Mouse (Mus musculus): ENCODE measurements at regions not wholly inside any gene's neighbourhood (a gene's known extent, or its start where the extent isn't known, plus 50 kb on each side); places are given as distances from the start of the nearest gene placed in this dataset.

DNA sequence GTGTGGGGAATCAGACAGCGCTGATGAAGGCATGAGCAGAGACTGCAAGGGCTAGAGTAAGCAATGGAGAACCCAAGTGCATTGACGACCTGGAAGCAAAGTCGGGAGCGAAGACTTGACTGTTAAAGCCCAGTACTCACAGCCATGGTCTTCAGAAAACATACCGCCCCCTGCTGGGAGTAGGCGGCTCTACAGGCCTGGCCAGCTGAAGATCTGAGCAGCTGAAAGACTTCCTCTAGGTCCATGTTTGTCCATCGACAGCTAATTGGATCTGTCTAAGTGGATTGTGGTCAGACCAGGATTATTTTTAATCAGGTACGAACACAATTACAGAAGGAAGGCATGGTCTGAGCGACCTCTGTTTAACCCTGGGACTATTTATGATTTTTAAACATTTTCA lies 230.0 kb downstream of the Slc30a10 start:
- Histone ChIP-seq H3K4me1 (replicated peaks; ENCODE audit: low read depth, low read length) (no peaks in the 10 kb centered on the region), H3K4me3 (replicated peaks; ENCODE audit: low read length) (no peak overlapping the region)
- TF ChIP-seq CTCF (conservative IDR thresholded peaks at IDR 0.05; ENCODE audit: low read length) (peak; percentile 76), NANOG (IDR thresholded peaks at IDR 0.05; ENCODE audit: borderline replicate concordance, low read length) (no peak), POU5F1 (IDR thresholded peaks at IDR 0.05; ENCODE audit: borderline replicate concordance, low read length) (no peak)

DNA sequence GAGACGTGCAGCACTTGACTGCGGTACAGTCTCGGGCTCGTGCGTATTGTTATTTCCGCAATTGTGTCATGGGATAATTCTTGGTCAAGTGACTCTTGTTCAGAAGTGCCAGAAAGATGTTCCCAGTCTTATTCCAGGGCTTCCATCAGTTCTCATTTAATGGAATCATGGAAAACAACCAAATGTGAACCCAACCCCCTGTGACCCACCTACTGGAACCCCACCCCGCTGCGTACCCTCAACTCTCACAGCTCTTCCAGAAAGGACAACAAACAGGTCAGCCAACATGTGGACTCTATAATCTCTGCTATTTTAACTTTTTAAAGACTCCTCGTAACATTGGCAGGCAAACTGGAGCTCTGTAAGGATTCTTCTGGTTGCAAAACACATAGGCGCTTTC lies 233.9 kb downstream of the Slc30a10 start:
- Histone ChIP-seq H3K36me3 (ENCODE audit: insufficient read depth, low read length) (no peaks in the 10 kb centered on the region), H3K27me3 (ENCODE audit: insufficient read depth, low read length) (no peaks in the 10 kb centered on the region), H3K9me3 (ENCODE audit: low read length) (peaks cover 16% of the 10 kb centered on the region; the same call in 1 of the 2 replicates), H3K4me3 (replicated peaks; ENCODE audit: low read length) (no peak overlapping the region), H3K4me1 (replicated peaks; ENCODE audit: low read depth, low read length) (no peaks in the 10 kb centered on the region)
- TF ChIP-seq NANOG (IDR thresholded peaks at IDR 0.05; ENCODE audit: borderline replicate concordance, low read length) (no peak), CTCF (conservative IDR thresholded peaks at IDR 0.05; ENCODE audit: low read length) (no peak), POU5F1 (IDR thresholded peaks at IDR 0.05; ENCODE audit: borderline replicate concordance, low read length) (no peak)

More for the DNA sequence above, 230.0 kb downstream of the Slc30a10 start:
- Histone ChIP-seq H3K36me3 (ENCODE audit: insufficient read depth, low read length) (no peaks in the 10 kb centered on the region), H3K27me3 (ENCODE audit: insufficient read depth, low read length) (no peaks in the 10 kb centered on the region), H3K9me3 (ENCODE audit: low read length) (no peaks in the 10 kb centered on the region)

DNA sequence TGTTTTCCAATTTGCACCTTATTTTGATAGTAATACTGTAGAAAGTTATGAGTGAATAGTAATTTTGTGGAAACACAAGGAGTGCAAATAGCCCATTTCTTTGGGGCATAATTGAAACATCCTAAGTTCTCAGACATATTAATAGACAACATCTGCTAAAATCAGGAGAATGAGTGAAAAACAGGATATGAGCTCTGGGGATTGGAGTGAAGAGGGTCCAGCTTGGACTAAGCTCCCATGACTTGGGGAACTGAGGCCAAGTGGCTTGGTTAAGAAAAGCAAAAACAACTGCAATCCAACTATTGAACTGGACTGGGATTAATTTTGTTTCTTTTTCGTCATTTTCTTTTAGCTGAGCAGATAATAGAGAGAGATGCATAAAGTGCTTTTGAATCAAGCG lies 240.7 kb downstream of the Slc30a10 start:
- H3K36me3 ChIP-seq (ENCODE audit: insufficient read depth, low read length), result no peaks in the 10 kb centered on the region
- no peak overlapping the region for H3K4me3 ChIP-seq (replicated peaks; ENCODE audit: low read length)

DNA sequence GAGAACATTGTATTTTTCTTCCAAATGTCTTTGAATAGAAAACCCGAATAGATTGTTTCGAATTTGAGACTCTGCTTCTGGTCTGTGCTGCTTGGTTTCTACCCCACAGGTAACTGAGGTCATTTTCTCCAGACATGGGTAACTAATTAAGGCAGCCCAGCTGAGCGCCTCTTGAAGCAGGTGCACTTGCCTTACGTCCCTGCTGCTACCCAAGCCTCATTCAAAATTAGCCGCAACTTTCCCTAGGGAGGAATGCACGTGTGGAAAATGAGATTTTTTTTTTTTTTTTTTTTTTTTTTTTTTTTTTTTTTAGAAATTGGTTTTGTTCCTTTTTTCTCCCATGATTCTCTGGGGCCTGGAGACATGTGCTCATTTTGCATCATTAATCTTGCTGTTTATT lies 245.1 kb downstream of the Slc30a10 start:
- Histone ChIP-seq H3K4me1 (replicated peaks; ENCODE audit: low read depth, low read length) (no peaks in the 10 kb centered on the region), H3K4me3 (replicated peaks; ENCODE audit: low read length) (no peak overlapping the region), H3K9me3 (ENCODE audit: low read length) (no peaks in the 10 kb centered on the region), H3K36me3 (ENCODE audit: insufficient read depth, low read length) (no peaks in the 10 kb centered on the region), H3K27me3 (ENCODE audit: insufficient read depth, low read length) (no peaks in the 10 kb centered on the region)
- TF ChIP-seq CTCF (conservative IDR thresholded peaks at IDR 0.05; ENCODE audit: low read length) (no peak), NANOG (IDR thresholded peaks at IDR 0.05; ENCODE audit: borderline replicate concordance, low read length) (no peak), POU5F1 (IDR thresholded peaks at IDR 0.05; ENCODE audit: borderline replicate concordance, low read length) (no peak)

More for the DNA sequence above, 240.7 kb downstream of the Slc30a10 start:
- H3K9me3 ChIP-seq (ENCODE audit: low read length), result peaks cover 17% of the 10 kb centered on the region; the same call in 1 of the 2 replicates
- H3K4me1 ChIP-seq (replicated peaks; ENCODE audit: low read depth, low read length), result no peaks in the 10 kb centered on the region
- TF ChIP-seq CTCF (conservative IDR thresholded peaks at IDR 0.05; ENCODE audit: low read length), result no peak
- no peak for TF ChIP-seq POU5F1 (IDR thresholded peaks at IDR 0.05; ENCODE audit: borderline replicate concordance, low read length)
- no peak for TF ChIP-seq NANOG (IDR thresholded peaks at IDR 0.05; ENCODE audit: borderline replicate concordance, low read length)
- H3K27me3 ChIP-seq (ENCODE audit: insufficient read depth, low read length), result no peaks in the 10 kb centered on the region

DNA sequence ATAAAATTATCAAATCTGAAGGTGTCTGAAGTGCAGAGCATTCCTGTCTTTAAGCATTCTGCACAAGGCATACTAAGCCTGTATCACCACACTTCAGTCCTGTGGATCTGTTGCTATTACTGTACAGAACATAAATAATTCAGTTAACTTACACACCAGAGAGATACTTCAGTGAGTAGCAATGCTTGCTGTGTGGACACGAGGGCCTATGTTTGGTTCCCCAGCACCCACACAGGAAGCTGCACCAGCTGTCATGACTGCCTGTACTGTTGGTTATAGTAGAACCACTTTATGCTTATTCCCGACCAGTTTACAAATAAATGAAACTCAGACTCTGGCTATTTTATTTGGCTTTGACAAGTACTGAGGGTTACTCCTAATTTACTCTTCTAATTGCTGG lies 271.7 kb downstream of the Slc30a10 start:
- Histone ChIP-seq H3K36me3 (ENCODE audit: insufficient read depth, low read length) (no peaks in the 10 kb centered on the region), H3K9me3 (ENCODE audit: low read length) (no peaks in the 10 kb centered on the region)

DNA sequence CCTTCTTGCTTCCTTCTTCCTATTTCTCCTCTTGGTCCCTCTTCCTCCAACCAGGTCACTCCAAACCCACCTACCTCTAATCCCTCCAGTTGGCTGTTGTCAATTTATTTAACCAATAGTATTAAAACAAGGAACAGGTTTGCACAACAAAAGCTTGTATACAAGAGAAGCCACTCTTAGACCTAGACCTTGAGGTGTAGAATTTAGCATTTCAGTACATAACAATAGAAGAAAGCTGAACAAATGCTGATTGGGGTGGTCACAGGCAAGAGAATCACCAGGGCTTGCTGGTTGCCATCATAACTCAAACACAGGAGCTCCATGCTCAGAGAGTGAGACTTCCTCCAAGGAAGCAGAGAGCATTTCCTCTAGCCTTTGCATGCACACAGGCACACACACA lies 272.2 kb downstream of the Slc30a10 start:
- no peak for TF ChIP-seq CTCF (conservative IDR thresholded peaks at IDR 0.05; ENCODE audit: low read length)
- TF ChIP-seq POU5F1 (IDR thresholded peaks at IDR 0.05; ENCODE audit: borderline replicate concordance, low read length), result no peak
- TF ChIP-seq NANOG (IDR thresholded peaks at IDR 0.05; ENCODE audit: borderline replicate concordance, low read length), result no peak
- no peaks in the 10 kb centered on the region for H3K36me3 ChIP-seq (ENCODE audit: insufficient read depth, low read length)
- H3K4me3 ChIP-seq (replicated peaks; ENCODE audit: low read length), result no peak overlapping the region
- no peaks in the 10 kb centered on the region for H3K4me1 ChIP-seq (replicated peaks; ENCODE audit: low read depth, low read length)
- H3K27me3 ChIP-seq (ENCODE audit: insufficient read depth, low read length), result no peaks in the 10 kb centered on the region
- H3K9me3 ChIP-seq (ENCODE audit: low read length), result no peaks in the 10 kb centered on the region

More for the DNA sequence above, 271.7 kb downstream of the Slc30a10 start:
- H3K4me3 ChIP-seq (replicated peaks; ENCODE audit: low read length), result no peak overlapping the region
- H3K4me1 ChIP-seq (replicated peaks; ENCODE audit: low read depth, low read length), result no peaks in the 10 kb centered on the region
- H3K27me3 ChIP-seq (ENCODE audit: insufficient read depth, low read length), result no peaks in the 10 kb centered on the region
- TF ChIP-seq NANOG (IDR thresholded peaks at IDR 0.05; ENCODE audit: borderline replicate concordance, low read length) (no peak), POU5F1 (IDR thresholded peaks at IDR 0.05; ENCODE audit: borderline replicate concordance, low read length) (no peak), CTCF (conservative IDR thresholded peaks at IDR 0.05; ENCODE audit: low read length) (no peak)

DNA sequence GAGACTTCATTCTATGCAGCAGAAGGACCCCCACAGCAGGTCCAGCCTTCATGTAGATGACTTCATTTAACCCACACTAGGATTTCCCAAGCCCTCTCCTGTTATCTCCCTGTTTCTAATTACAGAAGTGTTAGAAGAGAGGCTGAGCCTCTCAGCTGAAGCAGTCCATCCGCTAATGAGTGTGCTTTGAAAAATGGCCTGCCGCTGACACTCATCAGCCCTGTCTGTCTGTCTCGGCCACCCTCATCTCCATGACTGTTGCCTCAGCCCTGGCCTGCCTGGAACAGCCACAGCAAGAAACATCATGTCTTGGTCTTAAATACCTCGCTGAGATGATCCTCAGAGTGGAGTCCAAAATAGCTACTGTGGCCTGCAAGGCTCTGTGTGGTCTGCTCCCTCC lies 273.1 kb downstream of the Slc30a10 start:
- Histone ChIP-seq H3K4me3 (replicated peaks; ENCODE audit: low read length) (no peak overlapping the region), H3K9me3 (ENCODE audit: low read length) (no peaks in the 10 kb centered on the region), H3K27me3 (ENCODE audit: insufficient read depth, low read length) (no peaks in the 10 kb centered on the region), H3K4me1 (replicated peaks; ENCODE audit: low read depth, low read length) (no peaks in the 10 kb centered on the region), H3K36me3 (ENCODE audit: insufficient read depth, low read length) (no peaks in the 10 kb centered on the region)
- TF ChIP-seq NANOG (IDR thresholded peaks at IDR 0.05; ENCODE audit: borderline replicate concordance, low read length), result no peak
- TF ChIP-seq POU5F1 (IDR thresholded peaks at IDR 0.05; ENCODE audit: borderline replicate concordance, low read length), result no peak
- TF ChIP-seq CTCF (conservative IDR thresholded peaks at IDR 0.05; ENCODE audit: low read length), result no peak

DNA sequence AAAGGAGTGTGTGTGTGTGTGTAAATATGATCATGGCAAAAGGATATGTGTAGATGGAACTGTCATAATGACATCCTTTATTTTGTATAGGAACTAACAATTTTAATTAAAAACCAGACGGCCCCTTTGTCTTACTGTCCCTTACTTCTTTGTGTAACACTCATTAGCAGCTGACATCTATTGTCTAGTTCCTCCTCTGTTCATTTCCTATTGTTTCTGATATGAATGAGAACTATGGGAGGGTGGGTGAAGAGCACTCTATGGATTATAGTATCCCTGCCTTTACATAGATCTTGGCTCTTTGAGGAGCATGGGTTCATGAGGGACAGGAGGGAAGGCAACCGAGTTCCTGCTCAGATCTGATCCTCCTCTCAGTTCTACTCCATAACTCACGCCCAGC lies 273.8 kb downstream of the Slc30a10 start:
- Histone ChIP-seq H3K36me3 (ENCODE audit: insufficient read depth, low read length) (no peaks in the 10 kb centered on the region), H3K27me3 (ENCODE audit: insufficient read depth, low read length) (no peaks in the 10 kb centered on the region), H3K4me1 (replicated peaks; ENCODE audit: low read depth, low read length) (no peaks in the 10 kb centered on the region), H3K4me3 (replicated peaks; ENCODE audit: low read length) (no peak overlapping the region), H3K9me3 (ENCODE audit: low read length) (no peaks in the 10 kb centered on the region)
- TF ChIP-seq POU5F1 (IDR thresholded peaks at IDR 0.05; ENCODE audit: borderline replicate concordance, low read length), result no peak

DNA sequence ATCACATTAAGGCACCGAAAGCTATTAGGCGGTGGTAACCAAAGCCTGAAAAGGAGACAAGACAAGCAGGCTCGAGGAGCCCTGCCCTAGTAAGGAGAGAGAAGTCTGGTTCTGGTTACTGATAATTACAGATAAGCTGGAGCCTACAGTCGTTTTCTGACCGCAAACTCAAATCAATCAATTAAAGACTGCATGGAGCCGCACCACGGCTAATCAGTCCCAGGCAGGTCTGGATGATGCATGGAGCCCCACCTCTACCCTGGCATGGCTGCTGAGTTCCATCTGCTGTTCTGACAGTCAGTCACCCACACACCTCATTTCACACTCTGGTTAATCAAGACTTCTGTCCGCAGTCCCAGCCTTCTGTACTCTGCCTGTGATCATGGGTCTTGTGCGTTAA lies 276.4 kb downstream of the Slc30a10 start:
- Histone ChIP-seq H3K36me3 (ENCODE audit: insufficient read depth, low read length) (no peaks in the 10 kb centered on the region), H3K27me3 (ENCODE audit: insufficient read depth, low read length) (no peaks in the 10 kb centered on the region), H3K4me1 (replicated peaks; ENCODE audit: low read depth, low read length) (no peaks in the 10 kb centered on the region), H3K9me3 (ENCODE audit: low read length) (no peaks in the 10 kb centered on the region), H3K4me3 (replicated peaks; ENCODE audit: low read length) (no peak overlapping the region)
- TF ChIP-seq CTCF (conservative IDR thresholded peaks at IDR 0.05; ENCODE audit: low read length) (no peak), NANOG (IDR thresholded peaks at IDR 0.05; ENCODE audit: borderline replicate concordance, low read length) (no peak), POU5F1 (IDR thresholded peaks at IDR 0.05; ENCODE audit: borderline replicate concordance, low read length) (no peak)
